Comparison of ENCODE assay signal across 34 mouse cellular contexts in the genomic region with DNA sequence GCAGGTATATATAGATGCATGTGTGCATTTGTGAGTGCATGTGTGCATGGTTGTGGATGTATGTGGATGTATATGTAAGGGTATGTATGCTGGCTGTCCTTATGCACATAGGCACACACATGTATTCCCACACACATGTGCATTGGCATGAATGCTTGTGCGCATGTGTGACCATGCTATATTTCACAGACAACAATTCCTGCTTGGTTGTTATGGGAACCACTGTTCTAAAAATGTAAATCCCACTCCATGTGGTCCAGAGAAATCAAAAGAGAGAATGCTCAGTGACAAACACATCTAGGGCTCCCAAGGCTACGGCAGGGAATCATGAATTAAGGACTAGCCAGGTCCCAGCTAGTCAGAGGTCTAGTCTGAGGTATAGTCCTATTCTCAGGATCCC. TPM values are rescaled to one million over a fixed set of nuclear protein-coding genes. Genes with fewer than 3 reads are reported as not detected.
DNase-seq lines count a peak whose midpoint lies in the region; ATAC-seq and TF ChIP-seq lines count a peak whose summit lies in the region.
"Had no signal": no experiment of that assay in that cellular context is flagged by ENCODE, and none has a peak within 500 bp of the region (broad histone marks: within the 10 kb centered on the region; RNA-seq: fewer than 3 reads in every experiment).

No protein-coding gene starts in this region.

- intact Hi-C loops in left cerebral cortex, postnatal 14 days (cut with DNase I): no loop called here
- intact Hi-C loops in left cerebral cortex, postnatal 36 days (cut with DNase I): loop anchor here (5.0 kb wide), 1 partner anchor 53 kb away; a partner anchor contains a TSS

- H3K4me2 ChIP-seq in midbrain, postnatal 0 days (ENCODE audit: low read depth, low read length, poor library complexity, severe bottlenecking): no peak overlapping the region; the same call in 1 of the 2 replicates
- no peak overlapping the region for H3K4me2 ChIP-seq in midbrain, embryonic 15.5 days
- H3K4me2 ChIP-seq: embryonic facial prominence, embryonic 12.5 days; embryonic facial prominence, embryonic 15.5 days; forebrain, embryonic 15.5 days; heart, embryonic 13.5 days; hindbrain, embryonic 14.5 days had no signal

- H3K27me3 ChIP-seq in midbrain, postnatal 0 days (ENCODE audit: insufficient read depth, low read length): peaks cover 3% of the 10 kb centered on the region; the same call in 1 of the 2 replicates
- H3K27me3 ChIP-seq in midbrain, embryonic 15.5 days (replicated peaks): peaks cover 3% of the 10 kb centered on the region

- 35% methylated on average over 2 of the region's 2 CpGs for whole genome bisulfite sequencing in midbrain, postnatal 0 days
- 39% methylated on average over 2 of the region's 2 CpGs for WGBS in midbrain, embryonic 15.5 days

- peak; percentile 11 for DNase-seq in layer of hippocampus, adult 11-12 months (ENCODE audit: low spot score)
- no peak for DNase-seq in layer of hippocampus, adult 18-20 months (ENCODE audit: low spot score in 2 of 2)
- peak; percentile 17 to 63 for DNase-seq in left cerebral cortex, postnatal 14 days (ENCODE audit: low spot score in 2 of 2)
- no peak for DNase-seq in left cerebral cortex, postnatal 36 days (ENCODE audit: low spot score in 2 of 2)
- DNase-seq in midbrain, postnatal 0 days (ENCODE audit: low spot score): no peak
- no peak for DNase-seq in kidney, adult 8-10 months
- DNase-seq: adrenal gland, postnatal 10 days; adrenal gland, postnatal 36 days; B cell, adult 2 months; cerebellum, adult 11-12 months; cerebellum, adult 9-10 months; cerebellum, postnatal 14 days; gastrocnemius, postnatal 10 days; gastrocnemius, postnatal 36 days; heart, adult 2 months; heart, postnatal 14 days; heart, postnatal 4 days had no signal

- ATAC-seq in midbrain, postnatal 0 days (ENCODE audit: low FRiP score): no peak
- no peak for ATAC-seq in midbrain, embryonic 15.5 days (replicated peaks)
- ATAC-seq: forebrain, embryonic 15.5 days; hindbrain, postnatal 0 days; Patski had no signal

- H3K4me1 ChIP-seq in midbrain, postnatal 0 days (ENCODE audit: insufficient read depth, low read length): peaks cover 11% of the 10 kb centered on the region; the same call in 1 of the 2 replicates
- H3K4me1 ChIP-seq in midbrain, embryonic 15.5 days: peaks cover 22% of the 10 kb centered on the region

- TF ChIP-seq CTCF in midbrain, postnatal 0 days (IDR thresholded peaks at IDR 0.05): no peak

- H3K4me3 ChIP-seq in midbrain, postnatal 0 days (ENCODE audit: low read depth, low read length): no peak overlapping the region
- H3K4me3 ChIP-seq in midbrain, embryonic 15.5 days: no peak overlapping the region
- H3K4me3 ChIP-seq: embryonic facial prominence, embryonic 12.5 days; embryonic facial prominence, embryonic 15.5 days; forebrain, embryonic 15.5 days; heart, adult 2 months; heart, embryonic 10.5 days; heart, embryonic 13.5 days had no signal

- no peaks in the 10 kb centered on the region for H3K9me3 ChIP-seq in midbrain, postnatal 0 days (ENCODE audit: low read length)
- H3K9me3 ChIP-seq in midbrain, embryonic 15.5 days: no peaks in the 10 kb centered on the region
- H3K9me3 ChIP-seq: embryonic facial prominence, embryonic 12.5 days; embryonic facial prominence, embryonic 15.5 days; forebrain, embryonic 15.5 days; G1E; heart, embryonic 10.5 days; heart, embryonic 13.5 days had no signal

- no peak overlapping the region for H3K9ac ChIP-seq in midbrain, postnatal 0 days (replicated peaks; ENCODE audit: low read length, poor library complexity, severe bottlenecking)
- no peak overlapping the region for H3K9ac ChIP-seq in midbrain, embryonic 15.5 days
- H3K9ac ChIP-seq: embryonic facial prominence, embryonic 12.5 days; embryonic facial prominence, embryonic 15.5 days; forebrain, embryonic 15.5 days; heart, embryonic 13.5 days; hindbrain, embryonic 14.5 days had no signal

- H3K27ac ChIP-seq in midbrain, postnatal 0 days (ENCODE audit: low read depth, low read length): 0 out of 2 replicates have a peak overlapping the region, but pooled peaks have one; percentile 7
- no peak overlapping the region for H3K27ac ChIP-seq in midbrain, embryonic 15.5 days
- H3K27ac ChIP-seq: embryonic facial prominence, embryonic 12.5 days; embryonic facial prominence, embryonic 15.5 days; forebrain, embryonic 15.5 days; heart, adult 2 months; heart, embryonic 10.5 days; heart, embryonic 13.5 days; hindbrain, embryonic 14.5 days; hindbrain, postnatal 0 days had no signal

- H3K36me3 ChIP-seq in midbrain, postnatal 0 days (ENCODE audit: insufficient read depth, low read length): no peaks in the 10 kb centered on the region
- no peaks in the 10 kb centered on the region for H3K36me3 ChIP-seq in midbrain, embryonic 15.5 days (replicated peaks)
- H3K36me3 ChIP-seq: embryonic facial prominence, embryonic 12.5 days; embryonic facial prominence, embryonic 15.5 days; forebrain, embryonic 15.5 days; G1E; heart, embryonic 10.5 days; heart, embryonic 13.5 days had no signal

RNA-seq across cellular contexts. Expression of a gene that starts 2.1 kb away (rescaled TPM):
- 10 to 100 TPM; 86.4 to 86.8 TPM for total RNA-seq in layer of hippocampus, adult 18-20 months (2021)
- 100 to 1,000 TPM; 119 to 126 TPM for total RNA-seq in left cerebral cortex, postnatal 14 days (2021)
- 100 to 1,000 TPM; 106 to 110 TPM for total RNA-seq in left cerebral cortex, postnatal 36 days (2021)
- 58.1 and 67.3 TPM in 2 replicates for total RNA-seq in midbrain, postnatal 0 days (2014; rRNA removed)
- 12.1 and 13.3 TPM in 2 replicates for polyA plus RNA-seq in midbrain, postnatal 0 days (2015; fragmentation: Nextera tagmentation; extraction: Ambion mirVana)
- 11.4 and 11.5 TPM in 2 replicates for polyA plus RNA-seq in midbrain, embryonic 15.5 days (2015; fragmentation: Nextera tagmentation; extraction: Ambion mirVana)
- total RNA-seq: gastrocnemius, adult 18-20 months; granulocyte monocyte progenitor cell, adult 5-6 weeks; heart, postnatal 14 days; heart, postnatal 4 days had no signal
- polyA plus RNA-seq: G1E; heart, embryonic 16.5 days had no signal

RNA-seq across cellular contexts. Expression of a gene that starts 8.5 kb away (rescaled TPM):
- total RNA-seq in layer of hippocampus, adult 18-20 months (2021): 10 to 100 TPM; 38.7 to 53.2 TPM
- total RNA-seq in left cerebral cortex, postnatal 14 days (2021): 10 to 100 TPM; 50.3 to 64.1 TPM
- total RNA-seq in left cerebral cortex, postnatal 36 days (2021): 10 to 100 TPM; 37.5 to 60.8 TPM
- 0.77 and 0.90 TPM in 2 replicates for total RNA-seq in midbrain, postnatal 0 days (2014; rRNA removed)
- 0.12 and 0.19 TPM in 2 replicates for polyA plus RNA-seq in midbrain, postnatal 0 days (2015; fragmentation: Nextera tagmentation; extraction: Ambion mirVana)
- polyA plus RNA-seq in midbrain, embryonic 15.5 days (2015; fragmentation: Nextera tagmentation; extraction: Ambion mirVana): not detected in 2 replicates
- total RNA-seq: adrenal gland, adult 18-20 months; adrenal gland, postnatal 36 days; CH12.LX; G1E; gastrocnemius, adult 18-20 months; gastrocnemius, postnatal 10 days; gastrocnemius, postnatal 36 days; granulocyte monocyte progenitor cell, adult 5-6 weeks; heart, adult 2 months; heart, postnatal 14 days; heart, postnatal 4 days had no signal
- polyA plus RNA-seq: embryonic facial prominence, embryonic 12.5 days; embryonic facial prominence, embryonic 15.5 days; forebrain, embryonic 11.5 days; forebrain, embryonic 15.5 days; G1E; heart, adult 2 months; heart, embryonic 10.5 days; heart, embryonic 13.5 days; heart, embryonic 16.5 days; hindbrain, embryonic 11.5 days; Patski had no signal

RNA-seq across cellular contexts. Expression of a gene that starts 53.1 kb away (rescaled TPM):
- 10 to 100 TPM; 17.0 to 17.3 TPM for total RNA-seq in layer of hippocampus, adult 18-20 months (2021)
- 10 to 100 TPM; 27.1 to 34.0 TPM for total RNA-seq in left cerebral cortex, postnatal 14 days (2021)
- 10 to 100 TPM; 24.6 to 31.4 TPM for total RNA-seq in left cerebral cortex, postnatal 36 days (2021)
- total RNA-seq in midbrain, postnatal 0 days (2014; rRNA removed): 8.6 and 9.7 TPM in 2 replicates
- 25.3 and 28.2 TPM in 2 replicates for polyA plus RNA-seq in midbrain, postnatal 0 days (2015; fragmentation: Nextera tagmentation; extraction: Ambion mirVana)
- polyA plus RNA-seq in midbrain, embryonic 15.5 days (2015; fragmentation: Nextera tagmentation; extraction: Ambion mirVana): 18.5 and 22.6 TPM in 2 replicates

RNA-seq across cellular contexts. Expression of a gene that starts 53.6 kb away (rescaled TPM):
- total RNA-seq in layer of hippocampus, adult 18-20 months (2021): 100 to 1,000 TPM; 229 to 234 TPM
- 100 to 1,000 TPM; 209 to 210 TPM for total RNA-seq in left cerebral cortex, postnatal 14 days (2021)
- 100 to 1,000 TPM; 203 to 224 TPM for total RNA-seq in left cerebral cortex, postnatal 36 days (2021)
- total RNA-seq in midbrain, postnatal 0 days (2014; rRNA removed): 176 and 203 TPM in 2 replicates
- polyA plus RNA-seq in midbrain, postnatal 0 days (2015; fragmentation: Nextera tagmentation; extraction: Ambion mirVana): 502 and 505 TPM in 2 replicates
- polyA plus RNA-seq in midbrain, embryonic 15.5 days (2015; fragmentation: Nextera tagmentation; extraction: Ambion mirVana): 586 and 601 TPM in 2 replicates

Comparison
In these comparisons a context has a peak if more than half of its experiments do, and no peak if none do; other contexts are left out.
1. DNase-seq: peak in layer of hippocampus, adult 11-12 months (single experiment) and left cerebral cortex, postnatal 14 days (2 of 2); none in layer of hippocampus, adult 18-20 months (0 of 2), left cerebral cortex, postnatal 36 days (0 of 2), midbrain, postnatal 0 days (single experiment) and kidney, adult 8-10 months (0 of 2).
2. RNA of a gene that starts 8.5 kb away (total RNA-seq): 50.3 to 64.1 TPM in left cerebral cortex, postnatal 14 days, 37.5 to 60.8 TPM in left cerebral cortex, postnatal 36 days and 38.7 to 53.2 TPM in layer of hippocampus, adult 18-20 months; 0.77 to 0.90 TPM in midbrain, postnatal 0 days; every median in the first group is over 10 times any median in the second.